Mouse (Mus musculus) E14TG2a.4 (cell line): ENCODE measurements around the gene Gramd4.

Experiments used
- CTCF ChIP-seq: conservative IDR thresholded peaks from 2 replicates; pipeline ENCODE4 v1.5.1; 2014; ENCODE audit warnings: low read length
- NANOG ChIP-seq: IDR thresholded peaks from 2 replicates; pipeline ENCODE4 v1.6.1; 2014; ENCODE audit warnings: borderline replicate concordance, low read length, mixed read lengths

DNA sequence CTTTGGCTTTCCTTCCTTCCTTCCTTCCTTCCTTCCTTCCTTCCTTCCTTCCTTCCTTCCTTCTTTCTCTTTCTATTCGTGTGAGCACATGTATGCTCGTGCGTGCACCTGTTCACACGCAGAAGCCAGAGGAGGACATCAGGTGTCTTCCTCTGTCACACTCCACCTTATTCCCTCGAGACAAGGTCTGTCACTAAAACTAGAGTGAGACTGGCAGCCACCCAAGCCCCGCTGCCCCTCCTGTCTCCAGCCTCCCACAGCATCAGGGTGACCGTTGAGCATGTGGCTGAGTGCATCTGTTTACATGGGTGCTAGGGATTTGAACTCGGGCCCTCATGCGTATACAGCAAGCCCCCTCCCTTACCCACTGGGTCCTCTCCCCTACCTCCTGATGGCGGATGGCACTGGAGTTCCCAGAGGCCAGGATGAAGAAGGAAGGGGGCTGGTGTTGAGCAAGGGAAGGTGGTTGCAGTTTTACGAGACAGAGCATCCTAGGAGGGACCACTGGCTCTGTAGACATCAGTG is 30.8 kb downstream of the Gramd4 start:
- TF ChIP-seq CTCF (no peak), NANOG (no peak)
